Mouse (Mus musculus): ENCODE results near the gene Tmem132a.

- no peak for TF ChIP-seq POLR2A (IDR thresholded peaks at IDR 0.05; ENCODE audit: control insufficient read depth in 1 of 2, insufficient read depth in 1 of 2, low read depth in 1 of 2, low read length in 2 of 2, poor library complexity in 1 of 2)
- TF ChIP-seq UBTF (IDR thresholded peaks at IDR 0.05; ENCODE audit: borderline replicate concordance, insufficient read depth, low read depth, low read length), result no peak
- TF ChIP-seq CTCF (IDR thresholded peaks at IDR 0.05 in 2 of 3, conservative IDR thresholded peaks at IDR 0.05 in 1 of 3; ENCODE audit: control insufficient read depth in 1 of 3, insufficient read depth in 1 of 3, low read depth in 2 of 3, low read length in 3 of 3, poor library complexity in 1 of 3, severe bottlenecking in 1 of 3), result no peak
- no peak for TF ChIP-seq TAL1 (IDR thresholded peaks at IDR 0.05; ENCODE audit: low read length)
Measured at GRCm38 (mm10) chr19:10869886-10870527, at the start of gene Tmem132a.

All from MEL (cell line).